Mouse (Mus musculus) stomach, postnatal 0 days (tissue): ENCODE data around the gene Galnt10. TPM values are rescaled to one million over a fixed set of nuclear protein-coding genes. Genes with fewer than 3 reads are reported as not detected.

ENCODE experiments used
- ATAC-seq: fragments of 200-750 bp; cut with Nextera tagmentation; 2 replicates; pipeline ENCODE4 v1.8.0; 2017; ENCODE audit not compliant: low FRiP score, low TSS enrichment
- DNase-seq: peaks from one replicate; pipeline ENCODE4 v3.0.0-alpha.2; 2016; ENCODE audit warnings: low spot score
- H3K27ac ChIP-seq: fragments of 300-500 bp; sonication (generic); replicated peaks from 2 replicates; pipeline ENCODE4 v1.5.1; 2014; ENCODE audit warnings: mild to moderate bottlenecking, control low read depth
- H3K27me3 ChIP-seq: fragments of 300-500 bp; sonication (generic); 2 replicates; pipeline ENCODE4 v1.6.1; 2014; ENCODE audit warnings: low read length; ENCODE audit not compliant: control insufficient read depth, insufficient read depth
- H3K36me3 ChIP-seq: fragments of 300-500 bp; sonication (generic); 2 replicates; pipeline ENCODE4 v1.6.1; 2014; ENCODE audit warnings: low read length, mixed read lengths; ENCODE audit not compliant: control insufficient read depth, insufficient read depth
- H3K4me1 ChIP-seq: fragments of 300-500 bp; sonication (generic); replicated peaks from 2 replicates; pipeline ENCODE4 v1.6.1; 2014; ENCODE audit warnings: antibody characterized with exemption; ENCODE audit not compliant: control insufficient read depth, insufficient read depth
- H3K4me2 ChIP-seq: fragments of 300-500 bp; sonication (generic); replicated peaks from 2 replicates; pipeline ENCODE4 v1.6.1; 2014; ENCODE audit warnings: low read depth, mild to moderate bottlenecking, control low read depth, moderate library complexity
- H3K4me3 ChIP-seq: fragments of 300-500 bp; sonication (generic); 2 replicates; pipeline ENCODE4 v1.5.1; 2014; ENCODE audit warnings: low read depth, low read length, control low read depth
- H3K9ac ChIP-seq: fragments of 300-500 bp; sonication (generic); 2 replicates; pipeline ENCODE4 v1.6.1; 2014; ENCODE audit warnings: mild to moderate bottlenecking, low read length, control low read depth, mixed read lengths
- H3K9me3 ChIP-seq: fragments of 300-500 bp; sonication (generic); 2 replicates; pipeline ENCODE4 v1.6.1; 2016; ENCODE audit warnings: low read length; ENCODE audit not compliant: control insufficient read depth
- CTCF ChIP-seq: IDR thresholded peaks from 2 replicates; pipeline ENCODE4 v1.5.1; 2016; ENCODE audit warnings: antibody characterized with exemption, low read depth, mild to moderate bottlenecking, moderate library complexity
- EP300 ChIP-seq: optimal IDR thresholded peaks from 2 replicates; pipeline ENCODE3; 2016; ENCODE audit warnings: antibody characterized with exemption
- WGBS: fragments of 180-500 bp; shearing (Covaris S2); extraction: QIAGEN DNeasy Blood & Tissue Kit; methylation state at CpG from one replicate; pipeline ENCODE4 v1.1.7; 2014; 5-methylcytosine and 5-hydroxymethylcytosine counted together
- polyA plus RNA-seq: library from polyadenylated mRNA; unstranded; fragments of >200 nt; fragmentation: Nextera tagmentation; extraction: Ambion mirVana; gene quantifications from 2 replicates; pipeline ENCODE4 v1.2.1, GENCODE M21; 2015

The Galnt10 gene
- 8.8 and 9.6 TPM in 2 replicates for polyA plus RNA-seq

DNA sequence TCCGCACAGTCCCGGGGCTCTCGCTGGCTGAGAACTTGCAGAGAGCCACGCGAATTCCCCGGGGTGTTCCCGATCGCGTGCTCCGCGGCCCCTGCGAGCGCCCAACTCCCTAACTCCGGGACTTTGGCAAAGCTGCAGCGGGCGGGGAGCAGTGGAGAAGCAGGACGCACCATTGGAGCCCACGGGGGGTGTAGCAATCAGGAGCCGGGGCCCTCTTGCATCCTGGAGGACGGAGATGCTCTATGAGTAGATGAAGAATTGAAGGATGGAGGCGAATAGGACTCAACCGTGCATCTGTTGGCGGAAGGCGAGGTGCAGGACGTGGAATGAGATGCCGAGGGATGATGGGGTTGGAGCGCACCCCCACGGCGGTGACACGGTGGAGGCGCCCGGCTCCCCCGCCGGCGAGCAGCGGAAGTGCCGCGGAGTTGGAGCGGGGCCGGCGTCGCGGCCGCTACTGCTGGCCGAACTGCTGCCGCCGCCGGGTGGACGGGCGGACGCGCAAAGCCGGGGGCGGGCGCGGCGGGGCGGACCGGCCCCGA lies at the start of gene Galnt10:
Galnt10 (plus strand) TSS at position 425 of the 542 bp plus-strand sequence.
- peak; percentile 92 for ATAC-seq

GRCm38 (mm10) chr11:57595899-57596298 lies 49.3 kb upstream of the Galnt10 start:
- H3K4me2 ChIP-seq, result no peak overlapping the region
- H3K9me3 ChIP-seq, result no peaks in the 10 kb centered on the region
- no peaks in the 10 kb centered on the region for H3K27me3 ChIP-seq
- H3K4me1 ChIP-seq, result no peaks in the 10 kb centered on the region
- no peak overlapping the region for H3K27ac ChIP-seq
- no peaks in the 10 kb centered on the region for H3K36me3 ChIP-seq
- ATAC-seq, result no peak
- H3K4me3 ChIP-seq, result no peak overlapping the region
- WGBS, result 83% methylated on average over 5 of the region's 5 CpGs
- TF ChIP-seq EP300 (no peak), CTCF (no peak)
- no peak overlapping the region for H3K9ac ChIP-seq
- DNase-seq, result no peak

More for the DNA sequence above, at the start of gene Galnt10:
- peak within 1 kb of the TSS; percentile 73 for H3K4me3 ChIP-seq
- WGBS, result under 1% methylated on average over 47 of the region's 60 CpGs
- peak; percentile 88 for DNase-seq
- no peak for TF ChIP-seq EP300
- TF ChIP-seq CTCF, result peak; percentile 59
- H3K27ac ChIP-seq, result peak within 1 kb of the TSS; percentile 83
- H3K9me3 ChIP-seq, result no peaks in the 10 kb centered on the region
- H3K4me1 ChIP-seq, result peaks cover 6% of the 10 kb centered on the region; the same call in 1 of the 2 replicates
- no peaks in the 10 kb centered on the region for H3K27me3 ChIP-seq
- H3K4me2 ChIP-seq, result peak within 1 kb of the TSS; percentile 97
- peak within 1 kb of the TSS; percentile 79 for H3K9ac ChIP-seq
- no peaks in the 10 kb centered on the region for H3K36me3 ChIP-seq

GRCm38 (mm10) chr11:57598161-57598560 lies 47.1 kb upstream of the Galnt10 start:
- H3K4me3 ChIP-seq, result no peak overlapping the region
- no peak overlapping the region for H3K27ac ChIP-seq
- no peaks in the 10 kb centered on the region for H3K9me3 ChIP-seq
- H3K9ac ChIP-seq, result no peak overlapping the region
- H3K36me3 ChIP-seq, result no peaks in the 10 kb centered on the region
- 31% methylated on average over 5 of the region's 5 CpGs for WGBS
- no peak overlapping the region for H3K4me2 ChIP-seq
- no peaks in the 10 kb centered on the region for H3K27me3 ChIP-seq
- ATAC-seq, result no peak; the same call in 1 of the 2 replicates
- H3K4me1 ChIP-seq, result no peaks in the 10 kb centered on the region
- TF ChIP-seq CTCF (no peak), EP300 (no peak)
- peak; percentile 17 for DNase-seq

DNA sequence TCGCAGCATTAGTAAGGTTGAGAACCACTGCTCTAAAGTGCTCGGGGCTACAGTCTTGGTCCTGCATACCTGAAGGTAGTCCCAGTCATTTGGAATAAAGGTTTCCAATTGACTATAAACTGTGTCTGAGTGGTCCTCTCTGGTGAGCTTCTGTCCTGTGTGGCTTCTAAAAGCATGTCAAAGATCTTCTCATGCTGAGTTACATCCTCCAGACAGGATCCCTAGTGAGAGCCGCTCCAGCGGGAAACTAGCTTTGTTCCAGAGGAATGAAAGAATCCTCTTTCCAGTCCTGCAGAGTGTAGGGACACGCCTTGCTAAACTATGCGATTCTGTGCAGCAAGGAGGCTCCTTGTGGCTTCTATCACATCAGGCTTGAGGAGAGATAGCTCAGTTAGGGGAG lies 45.9 kb upstream of the Galnt10 start:
- TF ChIP-seq EP300, result no peak
- no peak for TF ChIP-seq CTCF
- no peak overlapping the region for H3K4me3 ChIP-seq
- H3K4me1 ChIP-seq, result no peaks in the 10 kb centered on the region
- H3K9ac ChIP-seq, result no peak overlapping the region
- no peaks in the 10 kb centered on the region for H3K9me3 ChIP-seq
- no peaks in the 10 kb centered on the region for H3K27me3 ChIP-seq
- H3K4me2 ChIP-seq, result no peak overlapping the region
- no peaks in the 10 kb centered on the region for H3K36me3 ChIP-seq
- no peak for DNase-seq
- no peak for ATAC-seq
- 62% methylated on average over 6 of the region's 6 CpGs for WGBS
- no peak overlapping the region for H3K27ac ChIP-seq

GRCm38 (mm10) chr11:57600113-57600512 lies 45.1 kb upstream of the Galnt10 start:
- no peak for DNase-seq
- H3K4me2 ChIP-seq, result no peak overlapping the region
- H3K27ac ChIP-seq, result no peak overlapping the region
- H3K36me3 ChIP-seq, result no peaks in the 10 kb centered on the region
- ATAC-seq, result no peak
- H3K27me3 ChIP-seq, result no peaks in the 10 kb centered on the region
- no peak overlapping the region for H3K9ac ChIP-seq
- H3K9me3 ChIP-seq, result no peaks in the 10 kb centered on the region
- 50% methylated on average over 8 of the region's 8 CpGs for WGBS
- H3K4me1 ChIP-seq, result no peaks in the 10 kb centered on the region
- no peak overlapping the region for H3K4me3 ChIP-seq
- TF ChIP-seq CTCF, result no peak
- no peak for TF ChIP-seq EP300

DNA sequence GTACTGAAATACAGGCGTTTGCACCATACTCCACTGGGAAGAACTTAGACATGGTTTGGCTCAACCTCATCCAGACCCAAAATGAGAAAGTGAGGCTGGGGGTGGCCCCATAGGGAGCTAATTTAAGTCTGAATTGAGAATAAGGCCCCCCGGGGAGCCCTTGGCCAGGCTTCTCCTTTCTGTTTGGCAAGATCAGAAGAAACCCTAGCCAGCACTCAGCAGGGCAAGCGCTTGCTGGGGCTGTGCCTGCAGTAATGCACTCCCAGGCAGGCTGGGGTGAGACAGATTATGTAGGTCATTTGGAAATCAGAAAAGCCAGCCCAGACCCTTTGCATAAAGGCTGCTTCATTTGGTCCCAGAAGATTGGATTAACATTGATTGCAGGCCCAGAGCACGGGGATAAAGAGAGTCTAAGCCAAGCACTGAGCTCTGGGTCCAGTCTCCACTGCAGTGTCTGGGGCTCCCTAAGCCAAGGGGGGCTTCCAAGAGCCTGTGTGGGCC lies 44.6 kb upstream of the Galnt10 start:
- no peaks in the 10 kb centered on the region for H3K4me1 ChIP-seq
- no peak overlapping the region for H3K9ac ChIP-seq
- H3K4me2 ChIP-seq, result no peak overlapping the region
- no peaks in the 10 kb centered on the region for H3K27me3 ChIP-seq
- H3K27ac ChIP-seq, result no peak overlapping the region
- no peak for TF ChIP-seq EP300
- TF ChIP-seq CTCF, result no peak
- WGBS, result 31% methylated on average over 4 of the region's 4 CpGs
- ATAC-seq (no peak), DNase-seq (no peak)
- no peaks in the 10 kb centered on the region for H3K36me3 ChIP-seq
- H3K9me3 ChIP-seq, result no peaks in the 10 kb centered on the region
- no peak overlapping the region for H3K4me3 ChIP-seq
